Mouse (Mus musculus) CD4-positive naive resting alpha-beta T cell, adult 76 days (primary cell): ENCODE data around the gene Prdm10. TPM values are rescaled to one million over a fixed set of nuclear protein-coding genes. Genes with fewer than 3 reads are reported as not detected.

ENCODE experiments used
- total RNA-seq: library from RNA; stranded (reverse); gene quantifications from one replicate; pipeline ENCODE4 v1.2.4, GENCODE M21; 2023

Gene Prdm10
- 24.4 TPM for total RNA-seq

GRCm38 (mm10) chr9:31280366-31281010, at the start of gene Prdm10:
Gene Prdm10 (plus strand): TSS chr9:31280538.

GRCm38 (mm10) chr9:31385947-31386354, 105.6 kb downstream of the Prdm10 start, which contains the start of gene Nfrkb:
Gene Nfrkb (plus strand): TSS chr9:31386192.

Other genes with a start within 250 kb of the Prdm10 start
- gene Zbtb44, start 249.9 kb upstream of the Prdm10 start, total RNA-seq = 50.0 TPM
- 2.3 TPM for gene St14, start 148.7 kb upstream of the Prdm10 start, total RNA-seq
- 73.0 TPM for gene Aplp2, start 68.7 kb upstream of the Prdm10 start, total RNA-seq
- 99.2 TPM for gene Nfrkb, start 105.7 kb downstream of the Prdm10 start, total RNA-seq
- gene Tmem45b, start 183.9 kb downstream of the Prdm10 start, total RNA-seq = not detected